28 mouse cellular contexts compared by ENCODE assay signal in genomic region chr1:52423846-52424245, GRCm38 (mm10).
DNase-seq lines count a peak whose midpoint lies in the region; ATAC-seq and TF ChIP-seq lines count a peak whose summit lies in the region.
"Had no signal": no experiment of that assay in that cellular context is flagged by ENCODE, and none has a peak within 500 bp of the region (broad histone marks: within the 10 kb centered on the region; RNA-seq: fewer than 3 reads in every experiment).

No protein-coding gene starts in this region.

- H3K27me3 ChIP-seq in lung, postnatal 0 days (replicated peaks; ENCODE audit: insufficient read depth, low read length), result no peaks in the 10 kb centered on the region
- H3K27me3 ChIP-seq: CH12.LX; forebrain, embryonic 13.5 days; heart, embryonic 13.5 days; hindbrain, embryonic 13.5 days; intestine, embryonic 15.5 days; Patski had no signal

- no peak overlapping the region for H3K4me3 ChIP-seq in lung, postnatal 0 days (ENCODE audit: low read depth, low read length)
- H3K4me3 ChIP-seq: forebrain, embryonic 10.5 days; forebrain, embryonic 13.5 days; heart, embryonic 13.5 days; hindbrain, embryonic 10.5 days; hindbrain, embryonic 13.5 days; intestine, embryonic 15.5 days had no signal

- no peaks in the 10 kb centered on the region for H3K9me3 ChIP-seq in lung, postnatal 0 days (ENCODE audit: low read length)
- H3K9me3 ChIP-seq: forebrain, embryonic 10.5 days; forebrain, embryonic 13.5 days; G1E; heart, embryonic 13.5 days; hindbrain, embryonic 10.5 days; hindbrain, embryonic 13.5 days; intestine, embryonic 15.5 days had no signal

- no peaks in the 10 kb centered on the region for H3K4me1 ChIP-seq in lung, postnatal 0 days (ENCODE audit: insufficient read depth, low read depth, low read length)
- H3K4me1 ChIP-seq: forebrain, embryonic 10.5 days; forebrain, embryonic 13.5 days; hindbrain, embryonic 10.5 days; hindbrain, embryonic 13.5 days; intestine, embryonic 15.5 days had no signal

- 57% methylated on average over 1 of the region's 1 CpGs for WGBS in lung, postnatal 0 days

- H3K36me3 ChIP-seq in lung, postnatal 0 days (ENCODE audit: insufficient read depth, low read length), result no peaks in the 10 kb centered on the region
- H3K36me3 ChIP-seq: forebrain, embryonic 10.5 days; G1E; heart, embryonic 13.5 days; hindbrain, embryonic 10.5 days; hindbrain, embryonic 13.5 days; intestine, embryonic 15.5 days had no signal

- H3K9ac ChIP-seq in lung, postnatal 0 days (replicated peaks; ENCODE audit: low read depth), result no peak overlapping the region
- H3K9ac ChIP-seq: forebrain, embryonic 13.5 days; heart, embryonic 13.5 days; hindbrain, embryonic 13.5 days; intestine, embryonic 15.5 days had no signal

- no peak; the same call in 1 of the 2 replicates for ATAC-seq in lung, postnatal 0 days
- ATAC-seq: forebrain, embryonic 13.5 days; forebrain, embryonic 16.5 days; hindbrain, embryonic 16.5 days; intestine, embryonic 15.5 days; Patski had no signal

- no peak overlapping the region for H3K4me2 ChIP-seq in lung, postnatal 0 days (replicated peaks; ENCODE audit: low read depth, low read length)
- H3K4me2 ChIP-seq: forebrain, embryonic 13.5 days; heart, embryonic 13.5 days; hindbrain, embryonic 13.5 days; intestine, embryonic 15.5 days had no signal

- intact Hi-C loops in heart, postnatal 25 days (cut with DNase I), result no loop called here

- peak; percentile 89 for DNase-seq in heart, adult 11 months
- DNase-seq in heart, postnatal 4 days, result no peak
- DNase-seq in heart, adult 8-10 months (ENCODE audit: low spot score), result peak; percentile 38
- no peak for DNase-seq in heart, postnatal 25 days (ENCODE audit: low spot score)
- DNase-seq in lung, postnatal 0 days (ENCODE audit: low spot score), result peak; percentile 22
- no peak for DNase-seq in lung, adult 18-20 months
- DNase-seq in cerebellum, adult 9-10 months, result no peak
- DNase-seq: adrenal gland, adult 2 months; adrenal gland, postnatal 14 days; B cell, adult 2 months; cerebellum, adult 11 months; cerebellum, adult 2 months; cerebellum, postnatal 10 days; cerebellum, postnatal 36 days; gastrocnemius, postnatal 25 days; kidney, adult 11 months; kidney, adult 8-10 months had no signal

- no peak for TF ChIP-seq CTCF in lung, postnatal 0 days (IDR thresholded peaks at IDR 0.05)

- H3K27ac ChIP-seq in lung, postnatal 0 days (ENCODE audit: low read length), result no peak overlapping the region
- H3K27ac ChIP-seq: forebrain, embryonic 10.5 days; forebrain, embryonic 13.5 days; hindbrain, embryonic 10.5 days; hindbrain, embryonic 13.5 days; intestine, embryonic 15.5 days had no signal

- TF ChIP-seq EP300 in lung, postnatal 0 days (IDR thresholded peaks at IDR 0.05), result no peak

Comparison
In these comparisons a context has a peak if more than half of its experiments do, and no peak if none do; other contexts are left out.
1. DNase-seq: peak in heart, adult 11 months (single experiment), heart, adult 8-10 months (single experiment) and lung, postnatal 0 days (single experiment); none in heart, postnatal 4 days (single experiment), heart, postnatal 25 days (single experiment), lung, adult 18-20 months (0 of 2) and cerebellum, adult 9-10 months (single experiment).